Mouse (Mus musculus): ENCODE measurements around the gene Mbd6. TPM values are rescaled to one million over a fixed set of nuclear protein-coding genes. Genes with fewer than 3 reads are reported as not detected.
A peak's percentile ranks its signal among the peaks of the same experiment; 100 is the strongest.

The Mbd6 gene
- polyA plus RNA-seq, 1 experiment = 67.3 TPM

GRCm38 (mm10) chr10:127292987-127293538 lies 4.2 kb upstream of the Mbd6 start:
- no peak for DNase-seq (ENCODE audit: low read depth)
- no peak for TF ChIP-seq POLR2A (IDR thresholded peaks at IDR 0.05; ENCODE audit: borderline replicate concordance, extremely low read depth, insufficient read depth, insufficient read length, poor library complexity, severe bottlenecking)
- no peak for TF ChIP-seq CTCF (IDR thresholded peaks at IDR 0.05; ENCODE audit: borderline replicate concordance, extremely low read depth, insufficient read depth, insufficient read length)

GRCm38 (mm10) chr10:127291881-127292638 lies 3.2 kb upstream of the Mbd6 start:
- DNase-seq (ENCODE audit: low read depth) = no peak

GRCm38 (mm10) chr10:127290930-127291880 lies 2.4 kb upstream of the Mbd6 start:
- no peak for TF ChIP-seq CTCF (IDR thresholded peaks at IDR 0.05; ENCODE audit: borderline replicate concordance, extremely low read depth, insufficient read depth, insufficient read length)
- no peak for TF ChIP-seq POLR2A (IDR thresholded peaks at IDR 0.05; ENCODE audit: borderline replicate concordance, extremely low read depth, insufficient read depth, insufficient read length, poor library complexity, severe bottlenecking)
- DNase-seq (ENCODE audit: low read depth) = peak; percentile 19

More at GRCm38 (mm10) chr10:127291881-127292638, 3.2 kb upstream of the Mbd6 start:
- TF ChIP-seq CTCF (IDR thresholded peaks at IDR 0.05; ENCODE audit: borderline replicate concordance, extremely low read depth, insufficient read depth, insufficient read length) (no peak), POLR2A (IDR thresholded peaks at IDR 0.05; ENCODE audit: borderline replicate concordance, extremely low read depth, insufficient read depth, insufficient read length, poor library complexity, severe bottlenecking) (no peak)

- TF ChIP-seq CTCF (IDR thresholded peaks at IDR 0.05; ENCODE audit: borderline replicate concordance, extremely low read depth, insufficient read depth, insufficient read length) (no peak), POLR2A (IDR thresholded peaks at IDR 0.05; ENCODE audit: borderline replicate concordance, extremely low read depth, insufficient read depth, insufficient read length, poor library complexity, severe bottlenecking) (peak; percentile 47; the same call in 1 of the 2 replicates)
- peak; percentile 100 for DNase-seq (ENCODE audit: low read depth)
These were observed 1.6 kb upstream of the Mbd6 start for GRCm38 (mm10) chr10:127290307-127290929.

GRCm38 (mm10) chr10:127289573-127290191 lies 864 bp upstream of the Mbd6 start:
- TF ChIP-seq CTCF (IDR thresholded peaks at IDR 0.05; ENCODE audit: borderline replicate concordance, extremely low read depth, insufficient read depth, insufficient read length) (no peak), POLR2A (IDR thresholded peaks at IDR 0.05; ENCODE audit: borderline replicate concordance, extremely low read depth, insufficient read depth, insufficient read length, poor library complexity, severe bottlenecking) (no peak)
- peak; percentile 70 for DNase-seq (ENCODE audit: low read depth)

GRCm38 (mm10) chr10:127288328-127288799 lies 454 bp downstream of the Mbd6 start:
- TF ChIP-seq POLR2A (IDR thresholded peaks at IDR 0.05; ENCODE audit: borderline replicate concordance, extremely low read depth, insufficient read depth, insufficient read length, poor library complexity, severe bottlenecking) = no peak
- no peak for TF ChIP-seq CTCF (IDR thresholded peaks at IDR 0.05; ENCODE audit: borderline replicate concordance, extremely low read depth, insufficient read depth, insufficient read length)

GRCm38 (mm10) chr10:127287936-127288293 lies 903 bp downstream of the Mbd6 start:
- TF ChIP-seq CTCF (IDR thresholded peaks at IDR 0.05; ENCODE audit: borderline replicate concordance, extremely low read depth, insufficient read depth, insufficient read length) (no peak), POLR2A (IDR thresholded peaks at IDR 0.05; ENCODE audit: borderline replicate concordance, extremely low read depth, insufficient read depth, insufficient read length, poor library complexity, severe bottlenecking) (no peak)
- no peak for DNase-seq (ENCODE audit: low read depth)

More at GRCm38 (mm10) chr10:127288328-127288799, 454 bp downstream of the Mbd6 start:
- peak; percentile 78 for DNase-seq (ENCODE audit: low read depth)

- TF ChIP-seq POLR2A (IDR thresholded peaks at IDR 0.05; ENCODE audit: borderline replicate concordance, extremely low read depth, insufficient read depth, insufficient read length, poor library complexity, severe bottlenecking) = no peak
- no peak for TF ChIP-seq CTCF (IDR thresholded peaks at IDR 0.05; ENCODE audit: borderline replicate concordance, extremely low read depth, insufficient read depth, insufficient read length)
- DNase-seq (ENCODE audit: low read depth) = no peak
These were observed 1.4 kb downstream of the Mbd6 start for GRCm38 (mm10) chr10:127287271-127287935.

- peak; percentile 50 for DNase-seq (ENCODE audit: low read depth)
- TF ChIP-seq CTCF (IDR thresholded peaks at IDR 0.05; ENCODE audit: borderline replicate concordance, extremely low read depth, insufficient read depth, insufficient read length) (no peak), POLR2A (IDR thresholded peaks at IDR 0.05; ENCODE audit: borderline replicate concordance, extremely low read depth, insufficient read depth, insufficient read length, poor library complexity, severe bottlenecking) (no peak)
These were observed 2.1 kb downstream of the Mbd6 start for GRCm38 (mm10) chr10:127286730-127287129.

GRCm38 (mm10) chr10:127286194-127286593 lies 2.6 kb downstream of the Mbd6 start:
- no peak for TF ChIP-seq CTCF (IDR thresholded peaks at IDR 0.05; ENCODE audit: borderline replicate concordance, extremely low read depth, insufficient read depth, insufficient read length)
- no peak for TF ChIP-seq POLR2A (IDR thresholded peaks at IDR 0.05; ENCODE audit: borderline replicate concordance, extremely low read depth, insufficient read depth, insufficient read length, poor library complexity, severe bottlenecking)
- DNase-seq (ENCODE audit: low read depth) = no peak
